Mouse (Mus musculus) cerebellum, adult 2 months (tissue): Measurements from ENCODE around the gene Cmss1.

Experiments
- CTCF ChIP-seq: fragments of 200-500 bp; IDR thresholded peaks from 2 replicates; pipeline ENCODE4 v1.5.1; 2011; ENCODE audit warnings: low read depth, mild to moderate bottlenecking, control low read depth, low read length, moderate library complexity, borderline replicate concordance; ENCODE audit not compliant: insufficient read depth
- POLR2A ChIP-seq: fragments of 200-500 bp; IDR thresholded peaks from 2 replicates; pipeline ENCODE4 v1.6.1; 2011; ENCODE audit warnings: low read length, control low read depth, borderline replicate concordance; ENCODE audit not compliant: insufficient read depth

- TF ChIP-seq CTCF (no peak), POLR2A (no peak)
These were observed 236.7 kb downstream of the Cmss1 start for GRCm38 (mm10) chr16:57369846-57370496.
